Mouse (Mus musculus): Measurements from ENCODE around the gene Cyp24a1.

DNA sequence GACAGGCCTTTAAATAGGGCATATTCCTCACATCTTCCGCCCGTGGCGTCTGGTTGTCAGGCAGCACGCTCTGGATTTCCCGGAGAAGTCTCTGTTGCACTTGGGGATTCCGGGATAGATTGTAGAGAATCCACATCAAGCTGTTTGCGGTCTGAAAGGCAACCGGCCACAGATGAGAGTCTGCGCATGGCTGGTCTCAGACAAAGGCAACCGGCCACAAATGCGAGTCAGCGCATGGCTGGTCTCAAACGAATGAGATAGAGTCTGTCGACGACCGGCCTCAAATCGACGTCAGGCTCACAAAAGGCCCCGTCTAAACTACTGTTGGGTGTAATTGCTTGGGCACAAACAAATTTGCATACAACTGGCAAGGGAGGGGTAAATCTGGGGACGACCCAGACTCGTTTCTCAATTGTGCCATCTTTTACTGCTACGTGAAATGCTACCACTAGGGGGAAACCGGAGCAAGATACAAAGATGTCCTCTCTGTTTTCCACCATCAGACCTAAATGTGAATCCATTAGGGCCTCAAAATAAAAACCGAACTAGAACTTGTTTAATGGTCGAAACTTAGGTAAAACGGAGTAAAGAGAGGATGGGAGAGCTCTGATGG lies 8.9 kb downstream of the Cyp24a1 start:
- TF ChIP-seq CTCF (IDR thresholded peaks at IDR 0.05) (peak; percentile 75), EP300 (IDR thresholded peaks at IDR 0.05) (no peak)
